In genomic region chr1:188551802-188552201, GRCm38 (mm10) we compare ENCODE assay signal across 17 mouse cellular contexts.
"Had no signal": no experiment of that assay in that cellular context is flagged by ENCODE, and none has a peak within 500 bp of the region (broad histone marks: within the 10 kb centered on the region; RNA-seq: fewer than 3 reads in every experiment).

No protein-coding gene starts in this region.

- H3K4me3 ChIP-seq: lung, embryonic 15.5 days; megakaryocyte, embryonic 14.5 days; midbrain, embryonic 13.5 days; midbrain, embryonic 15.5 days; neural tube, embryonic 12.5 days; stomach, embryonic 15.5 days had no signal

- H3K9me3 ChIP-seq: lung, embryonic 15.5 days; megakaryocyte, embryonic 14.5 days; midbrain, embryonic 13.5 days; midbrain, embryonic 15.5 days; neural tube, embryonic 12.5 days; stomach, embryonic 15.5 days had no signal

- ATAC-seq: lung, postnatal 0 days; midbrain, embryonic 13.5 days; midbrain, embryonic 15.5 days had no signal

- H3K4me2 ChIP-seq: lung, embryonic 15.5 days; midbrain, embryonic 11.5 days; midbrain, embryonic 13.5 days; midbrain, embryonic 15.5 days; neural tube, embryonic 12.5 days; stomach, embryonic 15.5 days had no signal

- H3K27ac ChIP-seq: lung, embryonic 15.5 days; macrophage; midbrain, embryonic 13.5 days; midbrain, embryonic 15.5 days; neural tube, embryonic 12.5 days; stomach, embryonic 15.5 days; stomach, postnatal 0 days had no signal

- H3K36me3 ChIP-seq: lung, embryonic 15.5 days; midbrain, embryonic 13.5 days; midbrain, embryonic 15.5 days; neural tube, embryonic 12.5 days; stomach, embryonic 15.5 days had no signal

- H3K4me1 ChIP-seq: lung, embryonic 15.5 days; midbrain, embryonic 13.5 days; midbrain, embryonic 15.5 days; neural tube, embryonic 12.5 days; stomach, embryonic 15.5 days had no signal

- H3K9ac ChIP-seq: lung, embryonic 15.5 days; midbrain, embryonic 13.5 days; midbrain, embryonic 15.5 days; neural tube, embryonic 12.5 days; stomach, embryonic 15.5 days had no signal

- H3K27me3 ChIP-seq: lung, embryonic 15.5 days; midbrain, embryonic 13.5 days; midbrain, embryonic 15.5 days; neural tube, embryonic 12.5 days; stomach, embryonic 15.5 days had no signal

- DNase-seq: lung, adult 2 months; lung, postnatal 14 days; lung, postnatal 36 days; right cerebral cortex, postnatal 14 days; thymus, adult 2 months; thymus, postnatal 25 days; thymus, postnatal 4 days had no signal
